Mouse (Mus musculus): ENCODE results near the gene Ccdc187. TPM values are rescaled to one million over a fixed set of nuclear protein-coding genes. Genes with fewer than 3 reads are reported as not detected.

The Ccdc187 gene
- total and polyA plus RNA-seq, 3 experiments, result not detected

DNA sequence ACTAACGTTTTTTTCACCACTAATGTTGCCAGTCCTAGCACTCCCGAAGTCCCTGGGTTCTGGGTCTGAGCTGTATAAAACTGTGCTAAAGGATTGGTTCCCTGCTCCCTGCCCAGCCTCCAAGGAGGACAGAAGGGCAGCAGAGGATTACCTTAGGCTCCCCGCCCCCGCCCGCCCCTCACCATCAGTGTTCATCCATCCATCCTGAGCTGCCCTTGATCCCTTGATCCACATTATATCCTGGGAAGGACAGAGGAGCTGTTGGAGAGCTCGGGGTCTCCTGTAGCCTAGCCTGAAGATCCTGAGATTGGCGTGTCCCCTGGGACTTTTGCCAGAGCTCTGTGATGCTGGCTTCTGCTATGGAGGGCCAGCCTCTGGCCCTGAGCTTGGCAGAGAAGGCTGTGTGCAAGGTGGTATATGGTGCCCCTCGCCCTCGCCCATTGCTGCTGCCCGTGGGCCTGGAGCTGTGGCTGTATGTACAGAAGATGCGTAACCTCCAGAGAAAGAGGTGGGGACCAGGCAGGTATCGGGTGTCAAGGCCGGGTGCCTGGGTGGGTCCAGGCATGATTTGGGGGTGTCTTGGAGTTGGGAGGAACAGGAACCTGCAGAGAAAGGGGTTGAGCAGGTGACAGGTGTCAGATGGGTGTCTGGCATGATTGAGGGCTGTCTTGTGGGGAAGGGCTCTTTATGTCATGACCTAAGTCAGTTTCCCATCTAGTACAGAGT is 25.3 kb upstream of the Ccdc187 start:
- peaks cover 11 to 15% of the 10 kb centered on the region in 2 experiments for H3K4me1 ChIP-seq (ENCODE audit: control insufficient read depth in 1 of 2, insufficient read depth in 2 of 2)
- in situ Hi-C loops (cut with MboI; ENCODE audit: low pct_ligation_motif_present, low pct_unique_long_range_greater_than_20kb, low sequenced_read_pairs), result no loop called here

DNA sequence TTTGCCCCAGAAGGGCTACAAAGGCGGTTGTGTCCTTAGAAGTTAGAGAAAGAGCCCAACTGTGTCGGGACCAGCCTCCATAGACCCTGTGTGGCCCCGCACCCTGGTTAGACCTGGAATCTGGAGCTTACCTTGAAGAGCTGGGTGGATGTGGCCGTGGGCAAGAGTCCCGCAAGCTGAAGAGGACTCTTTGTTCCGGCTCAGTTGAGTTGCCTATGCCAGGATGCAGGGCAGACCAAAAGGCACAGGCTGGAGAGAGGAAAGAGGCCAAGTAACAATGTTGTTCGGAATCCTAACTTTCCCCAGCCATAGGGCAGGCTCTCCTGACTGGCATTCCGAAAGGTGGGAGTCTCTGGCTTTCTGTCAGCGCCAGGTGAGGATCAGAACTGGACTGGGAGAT is 24.8 kb upstream of the Ccdc187 start:
- Histone ChIP-seq H3K27ac (ENCODE audit: insufficient read depth, low read depth) (no peak overlapping the region), H3K36me3 (replicated peaks in 1 of 2; ENCODE audit: control insufficient read depth in 1 of 2, insufficient read depth in 1 of 2, low read length in 1 of 2) (peaks cover 0 to 2% of the 10 kb centered on the region in 2 experiments), H3K9ac (ENCODE audit: insufficient read depth, low read depth) (no peak overlapping the region), H3K79me2 (replicated peaks; ENCODE audit: control insufficient read depth, extremely low read depth, insufficient read depth, poor library complexity, severe bottlenecking) (no peaks in the 10 kb centered on the region), H3K4me2 (ENCODE audit: insufficient read depth, low read depth, poor library complexity, severe bottlenecking) (no peak overlapping the region), H3K4me1 (ENCODE audit: control insufficient read depth in 1 of 2, insufficient read depth in 2 of 2) (peaks cover 11 to 15% of the 10 kb centered on the region in 2 experiments), H3K4me3 (replicated peaks in 1 of 3; ENCODE audit: low read depth in 2 of 3, low read length in 2 of 3, poor library complexity in 1 of 3) (no peak overlapping the region), H3K9me3 (replicated peaks; ENCODE audit: low read length) (no peaks in the 10 kb centered on the region), H3K27me3 (replicated peaks) (peaks cover 73% of the 10 kb centered on the region)
- no peak for DNase-seq (ENCODE audit: extremely low read depth)
- dilution Hi-C loops (cut with MboI; ENCODE audit: extremely low pct_ligation_motif_present, extremely low pct_unique_long_range_greater_than_20kb, low sequenced_read_pairs) (no loop called here), in situ Hi-C loops (cut with MboI; ENCODE audit: low pct_ligation_motif_present, low pct_unique_long_range_greater_than_20kb, low sequenced_read_pairs) (no loop called here)
- TF ChIP-seq RCOR1 (conservative IDR thresholded peaks at IDR 0.05; ENCODE audit: low read depth, low read length) (no peak), JUND (conservative IDR thresholded peaks at IDR 0.05; ENCODE audit: low read depth, low read length) (no peak), POLR2AphosphoS2 (IDR thresholded peaks at IDR 0.05; ENCODE audit: low read depth, low read length) (no peak), BHLHE40 (IDR thresholded peaks at IDR 0.05; ENCODE audit: low read depth, low read length) (no peak), PAX5 (IDR thresholded peaks at IDR 0.05; ENCODE audit: low read length) (no peak), MAFK (IDR thresholded peaks at IDR 0.05; ENCODE audit: insufficient replicate concordance, low read length) (no peak), MYC (IDR thresholded peaks at IDR 0.05; ENCODE audit: low read depth, low read length) (no peak), USF2 (conservative IDR thresholded peaks at IDR 0.05; ENCODE audit: low read depth, low read length) (no peak), CHD2 (IDR thresholded peaks at IDR 0.05; ENCODE audit: low read length) (no peak)

More for the DNA sequence above, 25.3 kb upstream of the Ccdc187 start:
- no peaks in the 10 kb centered on the region for H3K9me3 ChIP-seq (replicated peaks; ENCODE audit: low read length)
- no peak for DNase-seq (ENCODE audit: extremely low read depth)
- dilution Hi-C loops (cut with MboI; ENCODE audit: extremely low pct_ligation_motif_present, extremely low pct_unique_long_range_greater_than_20kb, low sequenced_read_pairs), result no loop called here
- H3K36me3 ChIP-seq (replicated peaks in 1 of 2; ENCODE audit: control insufficient read depth in 1 of 2, insufficient read depth in 1 of 2, low read length in 1 of 2), result peaks cover 0 to 2% of the 10 kb centered on the region in 2 experiments
- peaks cover 68% of the 10 kb centered on the region for H3K27me3 ChIP-seq (replicated peaks)
- no peak overlapping the region for H3K4me2 ChIP-seq (ENCODE audit: insufficient read depth, low read depth, poor library complexity, severe bottlenecking)
- no peak overlapping the region for H3K9ac ChIP-seq (ENCODE audit: insufficient read depth, low read depth)
- H3K79me2 ChIP-seq (replicated peaks; ENCODE audit: control insufficient read depth, extremely low read depth, insufficient read depth, poor library complexity, severe bottlenecking), result no peaks in the 10 kb centered on the region
- no peak for TF ChIP-seq CHD2 (IDR thresholded peaks at IDR 0.05; ENCODE audit: low read length)
- TF ChIP-seq USF2 (conservative IDR thresholded peaks at IDR 0.05; ENCODE audit: low read depth, low read length), result no peak
- no peak for TF ChIP-seq ZMIZ1 (IDR thresholded peaks at IDR 0.05; ENCODE audit: low read depth, low read length)
- TF ChIP-seq USF1 (IDR thresholded peaks at IDR 0.05; ENCODE audit: low read depth, low read length), result no peak
- no peak for TF ChIP-seq E2F4 (IDR thresholded peaks at IDR 0.05; ENCODE audit: insufficient replicate concordance, low read depth, low read length)
- TF ChIP-seq MEF2A (IDR thresholded peaks at IDR 0.05; ENCODE audit: borderline replicate concordance, low read depth, low read length), result no peak
- TF ChIP-seq TCF12 (IDR thresholded peaks at IDR 0.05; ENCODE audit: low read depth, low read length), result no peak
- TF ChIP-seq MAFK (IDR thresholded peaks at IDR 0.05; ENCODE audit: insufficient replicate concordance, low read length), result no peak
- no peak for TF ChIP-seq ETS1 (conservative IDR thresholded peaks at IDR 0.05; ENCODE audit: low read depth, low read length)
- TF ChIP-seq ZC3H11A (IDR thresholded peaks at IDR 0.05; ENCODE audit: low read depth, low read length), result no peak
- no peak for TF ChIP-seq GABPA (IDR thresholded peaks at IDR 0.05; ENCODE audit: insufficient replicate concordance, low read depth, low read length)
- TF ChIP-seq PAX5 (IDR thresholded peaks at IDR 0.05; ENCODE audit: low read length), result no peak
- TF ChIP-seq IRF4 (IDR thresholded peaks at IDR 0.05; ENCODE audit: low read depth, low read length), result no peak
- no peak for TF ChIP-seq ELF1 (IDR thresholded peaks at IDR 0.05; ENCODE audit: low read depth, low read length)
- no peak for TF ChIP-seq POLR2A (IDR thresholded peaks at IDR 0.05; ENCODE audit: low read depth, low read length)
- no peak for TF ChIP-seq SMC3 (IDR thresholded peaks at IDR 0.05; ENCODE audit: low read depth, low read length)
- no peak overlapping the region for H3K4me3 ChIP-seq (replicated peaks in 1 of 3; ENCODE audit: low read depth in 2 of 3, low read length in 2 of 3, poor library complexity in 1 of 3)
- no peak overlapping the region for H3K27ac ChIP-seq (ENCODE audit: insufficient read depth, low read depth)

Measured in CH12.LX (cell line).